Mouse (Mus musculus): ENCODE measurements at regions not wholly inside any gene's neighbourhood (a gene's known extent, or its start where the extent isn't known, plus 50 kb on each side); places are given as distances from the start of the nearest gene placed in this dataset.
"Not testable (repeated sequence)": the region's sequence is repeated elsewhere in the genome, so short reads cannot be mapped to it uniquely, and the experiment has no call there.

GRCm38 (mm10) chr1:29737062-29737461 lies 957.0 kb upstream of the Gm597 start:
- DNase-seq (ENCODE audit: low spot score); H3K27me3 ChIP-seq (replicated peaks; ENCODE audit: control insufficient read depth, insufficient read depth, low read length); H3K27ac ChIP-seq (replicated peaks; ENCODE audit: low read depth, low read length); H3K9me3 ChIP-seq (ENCODE audit: control insufficient read depth, low read length); H3K4me3 ChIP-seq (ENCODE audit: low read depth, low read length); H3K36me3 ChIP-seq (ENCODE audit: control insufficient read depth, insufficient read depth, low read length); H3K9ac ChIP-seq (ENCODE audit: low read depth, low read length); ATAC-seq (ENCODE audit: low read depth); H3K4me2 ChIP-seq (ENCODE audit: low read depth, low read length); H3K4me1 ChIP-seq (ENCODE audit: control insufficient read depth, insufficient read depth, low read length): not testable (repeated sequence)
- 84% methylated on average over 22 of the region's 22 CpGs for WGBS

- H3K4me1 ChIP-seq (ENCODE audit: control insufficient read depth, insufficient read depth, low read length) = no peaks in the 10 kb centered on the region
- no peak for ATAC-seq (ENCODE audit: low read depth)
- 34% methylated on average over 2 of the region's 2 CpGs for WGBS
- no peaks in the 10 kb centered on the region for H3K9me3 ChIP-seq (ENCODE audit: control insufficient read depth, low read length)
- no peak overlapping the region for H3K4me3 ChIP-seq (ENCODE audit: low read depth, low read length)
- no peaks in the 10 kb centered on the region for H3K27me3 ChIP-seq (replicated peaks; ENCODE audit: control insufficient read depth, insufficient read depth, low read length)
- H3K9ac ChIP-seq (ENCODE audit: low read depth, low read length) = no peak overlapping the region
- H3K4me2 ChIP-seq (ENCODE audit: low read depth, low read length) = no peak overlapping the region
- H3K36me3 ChIP-seq (ENCODE audit: control insufficient read depth, insufficient read depth, low read length) = no peaks in the 10 kb centered on the region
- peak; percentile 38 for DNase-seq (ENCODE audit: low spot score)
- H3K27ac ChIP-seq (replicated peaks; ENCODE audit: low read depth, low read length) = no peak overlapping the region
Measured at GRCm38 (mm10) chr1:29731930-29732329, 951.9 kb upstream of the Gm597 start.

Data from embryonic facial prominence, embryonic 14.5 days (tissue).